Mouse (Mus musculus): ENCODE data around the gene Csmd2.

DNA sequence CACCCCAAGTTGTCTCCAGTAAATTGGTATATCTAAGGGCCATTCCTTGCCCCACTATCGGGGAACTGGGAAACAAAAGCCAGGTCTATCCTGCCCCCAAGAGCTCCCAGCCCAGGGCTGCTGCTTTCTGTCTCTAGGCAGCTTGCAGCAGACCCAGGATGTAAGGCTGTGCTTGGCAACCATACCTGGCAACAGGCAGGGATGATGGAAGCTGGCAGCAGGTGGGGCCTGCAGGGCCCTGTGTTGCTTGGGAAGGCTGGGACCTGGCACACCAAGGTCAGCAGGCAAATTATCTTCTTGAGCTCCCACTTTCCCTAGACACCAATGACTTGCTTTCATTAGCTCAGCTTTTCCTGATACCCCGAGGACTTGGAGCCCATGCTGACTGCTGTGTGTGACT lies 31.8 kb downstream of the Csmd2 start:
- TF ChIP-seq CTCF (IDR thresholded peaks at IDR 0.05; ENCODE audit: borderline replicate concordance, insufficient read depth, low read depth, low read length) (no peak), POLR2A (IDR thresholded peaks at IDR 0.05; ENCODE audit: borderline replicate concordance, insufficient read depth, low read length) (no peak)
